9 mouse cellular contexts compared by ENCODE assay signal in genomic region chr16:49951925-49952523, GRCm38 (mm10).
DNase-seq lines count a peak whose midpoint lies in the region; ATAC-seq lines count a peak whose summit lies in the region.
"Had no signal": no experiment of that assay in that cellular context is flagged by ENCODE, and none has a peak within 500 bp of the region (broad histone marks: within the 10 kb centered on the region; RNA-seq: fewer than 3 reads in every experiment).

No protein-coding gene starts in this region.

- no peaks in the 10 kb centered on the region for H3K36me3 ChIP-seq in liver, embryonic 11.5 days (ENCODE audit: control insufficient read depth, insufficient read depth, low read length)
- H3K36me3 ChIP-seq in heart, embryonic 14.5 days (ENCODE audit: control insufficient read depth, insufficient read depth, low read length) = no peaks in the 10 kb centered on the region
- no peaks in the 10 kb centered on the region for H3K36me3 ChIP-seq in neural tube, embryonic 15.5 days

- no peaks in the 10 kb centered on the region for H3K4me1 ChIP-seq in liver, embryonic 11.5 days (replicated peaks; ENCODE audit: control insufficient read depth, insufficient read depth, low read length)
- H3K4me1 ChIP-seq in heart, embryonic 14.5 days (ENCODE audit: control insufficient read depth in 2 of 2, insufficient read depth in 2 of 2, low read length in 2 of 2) = no peaks in the 10 kb centered on the region; a peak in 1 of 4 replicates
- no peaks in the 10 kb centered on the region for H3K4me1 ChIP-seq in neural tube, embryonic 15.5 days

- no peak overlapping the region for H3K27ac ChIP-seq in liver, embryonic 11.5 days (ENCODE audit: low read depth, low read length)
- H3K27ac ChIP-seq in heart, embryonic 14.5 days (replicated peaks in 1 of 2; ENCODE audit: control insufficient read depth in 1 of 2, insufficient read depth in 1 of 2, low read depth in 2 of 2, low read length in 2 of 2) = peak overlapping the region; percentile 39 to 55; a peak in 3 of 4 replicates
- 0 out of 2 replicates have a peak overlapping the region, but pooled peaks have one; percentile 33 for H3K27ac ChIP-seq in neural tube, embryonic 15.5 days (replicated peaks)

- 69% methylated on average over 8 of the region's 8 CpGs for WGBS in liver, embryonic 11.5 days
- 59% methylated on average over 8 of the region's 8 CpGs for WGBS in heart, embryonic 14.5 days
- 50% methylated on average over 8 of the region's 8 CpGs for WGBS in neural tube, embryonic 15.5 days

- H3K9me3 ChIP-seq in liver, embryonic 11.5 days (ENCODE audit: control insufficient read depth, low read length) = no peaks in the 10 kb centered on the region
- no peaks in the 10 kb centered on the region for H3K9me3 ChIP-seq in heart, embryonic 14.5 days (ENCODE audit: control insufficient read depth, low read length)
- H3K9me3 ChIP-seq in neural tube, embryonic 15.5 days (replicated peaks) = no peaks in the 10 kb centered on the region

- no peak for DNase-seq in liver, embryonic 11.5 days (ENCODE audit: low spot score)
- no peak for DNase-seq in liver
- DNase-seq in kidney, postnatal 36 days = peak; percentile 34 to 75
- DNase-seq in embryo, embryonic 11 days = no peak
- DNase-seq in spleen, postnatal 4 days (ENCODE audit: low spot score in 2 of 2) = no peak
- no peak for DNase-seq in spleen, adult 18-20 months
- DNase-seq: right cerebral cortex, postnatal 25 days had no signal

- no peak overlapping the region for H3K9ac ChIP-seq in liver, embryonic 11.5 days (ENCODE audit: low read depth, low read length)
- H3K9ac ChIP-seq in heart, embryonic 14.5 days (ENCODE audit: low read length) = no peak overlapping the region
- no peak overlapping the region for H3K9ac ChIP-seq in neural tube, embryonic 15.5 days (replicated peaks)

- H3K4me2 ChIP-seq in liver, embryonic 11.5 days = no peak overlapping the region
- no peak overlapping the region for H3K4me2 ChIP-seq in heart, embryonic 14.5 days (ENCODE audit: low read length)
- H3K4me2 ChIP-seq in neural tube, embryonic 15.5 days = no peak overlapping the region

- no peaks in the 10 kb centered on the region for H3K27me3 ChIP-seq in liver, embryonic 11.5 days (replicated peaks; ENCODE audit: control insufficient read depth, insufficient read depth, low read length)
- H3K27me3 ChIP-seq in heart, embryonic 14.5 days (ENCODE audit: control insufficient read depth, insufficient read depth, low read length) = no peaks in the 10 kb centered on the region
- no peaks in the 10 kb centered on the region for H3K27me3 ChIP-seq in neural tube, embryonic 15.5 days (replicated peaks)

- peak; percentile 41 for ATAC-seq in liver, embryonic 11.5 days (replicated peaks; ENCODE audit: low FRiP score)
- ATAC-seq in heart, embryonic 14.5 days (ENCODE audit: insufficient number of reproducible peaks, insufficient read depth, low FRiP score, low read depth) = peak; percentile 11; the same call in 1 of the 2 replicates
- ATAC-seq in neural tube, embryonic 15.5 days (ENCODE audit: low FRiP score) = peak; percentile 65

- no peak overlapping the region for H3K4me3 ChIP-seq in liver, embryonic 11.5 days (ENCODE audit: low read depth, low read length)
- no peak overlapping the region for H3K4me3 ChIP-seq in heart, embryonic 14.5 days (ENCODE audit: control insufficient read depth in 1 of 2, insufficient read depth in 1 of 2, low read depth in 1 of 2, low read length in 2 of 2)
- H3K4me3 ChIP-seq in neural tube, embryonic 15.5 days (replicated peaks) = no peak overlapping the region

Comparison
In these comparisons a context has a peak if more than half of its experiments do, and no peak if none do; other contexts are left out.
1. ATAC-seq: peak in every context shown above with its lines; median percentile 65 in neural tube, embryonic 15.5 days; 41 in liver, embryonic 11.5 days; 11 in heart, embryonic 14.5 days.
2. DNase-seq: peak in kidney, postnatal 36 days (2 of 2); none in liver, embryonic 11.5 days (single experiment), liver (single experiment), embryo, embryonic 11 days (single experiment), spleen, postnatal 4 days (0 of 2) and spleen, adult 18-20 months (0 of 2).